Mouse (Mus musculus) hindbrain, embryonic 12.5 days (tissue): Measurements from ENCODE around the gene Dcbld1. TPM values are rescaled to one million over a fixed set of nuclear protein-coding genes. Genes with fewer than 3 reads are reported as not detected.
A peak's percentile ranks its signal among the peaks of the same experiment; 100 is the strongest.
"Not testable (repeated sequence)": the region's sequence is repeated elsewhere in the genome, so short reads cannot be mapped to it uniquely, and the experiment has no call there.

Experiments
- ATAC-seq: fragments of 200-750 bp; cut with Nextera tagmentation; 2 replicates; pipeline ENCODE4 v1.8.0; 2017; ENCODE audit warnings: moderate TSS enrichment; ENCODE audit not compliant: low FRiP score
- H3K27ac ChIP-seq: fragments of 300-500 bp; sonication (generic); 2 replicates; pipeline ENCODE4 v1.5.1; 2016; ENCODE audit warnings: mild to moderate bottlenecking
- H3K27me3 ChIP-seq: fragments of 300-500 bp; sonication (generic); 2 replicates; pipeline ENCODE4 v1.6.1; 2016; ENCODE audit warnings: mild to moderate bottlenecking
- H3K36me3 ChIP-seq: fragments of 300-500 bp; sonication (generic); 2 replicates; pipeline ENCODE4 v1.6.1; 2016; ENCODE audit warnings: mild to moderate bottlenecking
- H3K4me1 ChIP-seq: fragments of 300-500 bp; sonication (generic); 2 replicates; pipeline ENCODE4 v1.6.1; 2016
- H3K4me2 ChIP-seq: fragments of 300-500 bp; sonication (generic); replicated peaks from 2 replicates; pipeline ENCODE4 v1.6.1; 2016; ENCODE audit warnings: mild to moderate bottlenecking
- H3K4me3 ChIP-seq: fragments of 300-500 bp; sonication (generic); 2 replicates; pipeline ENCODE4 v1.5.1; 2016; ENCODE audit warnings: mild to moderate bottlenecking
- H3K9ac ChIP-seq: fragments of 300-500 bp; sonication (generic); 2 replicates; pipeline ENCODE4 v1.6.1; 2016; ENCODE audit warnings: mild to moderate bottlenecking, moderate library complexity
- H3K9me3 ChIP-seq: fragments of 300-500 bp; sonication (generic); replicated peaks from 2 replicates; pipeline ENCODE4 v1.6.1; 2016; ENCODE audit warnings: mild to moderate bottlenecking
- WGBS: fragments of 180-500 bp; shearing (Covaris S2); methylation state at CpG from one replicate; pipeline ENCODE4 v1.1.7; 2016; 5-methylcytosine and 5-hydroxymethylcytosine counted together
- polyA plus RNA-seq: library from polyadenylated mRNA; unstranded; fragments of >200 nt; fragmentation: Nextera tagmentation; extraction: Ambion mirVana; gene quantifications from 2 replicates; pipeline ENCODE4 v1.2.1, GENCODE M21; 2016

Gene Dcbld1
- polyA plus RNA-seq, 1 experiment from 2014 or later = 27.5 TPM

- no peak overlapping the region for H3K4me2 ChIP-seq
- no peaks in the 10 kb centered on the region for H3K4me1 ChIP-seq
- H3K4me3 ChIP-seq = no peak overlapping the region
- WGBS = 64% methylated on average over 5 of the region's 5 CpGs
- peak; percentile 54; the same call in 1 of the 2 replicates for ATAC-seq
- H3K27me3 ChIP-seq = no peaks in the 10 kb centered on the region
- no peak overlapping the region for H3K9ac ChIP-seq
- H3K27ac ChIP-seq = no peak overlapping the region
- H3K9me3 ChIP-seq = no peaks in the 10 kb centered on the region
- H3K36me3 ChIP-seq = 0 out of 2 replicates have a peak, but pooled peaks cover 3% of the 10 kb centered on the region
Observed at GRCm38 (mm10) chr10:52287852-52288533, 54.6 kb downstream of the Dcbld1 start.

GRCm38 (mm10) chr10:52289261-52289660 lies 55.8 kb downstream of the Dcbld1 start:
- 93% methylated on average over 3 of the region's 3 CpGs for WGBS
- Histone ChIP-seq H3K27me3 (no peaks in the 10 kb centered on the region), H3K36me3 (0 out of 2 replicates have a peak, but pooled peaks cover 3% of the 10 kb centered on the region), H3K4me2 (no peak overlapping the region), H3K9me3 (no peaks in the 10 kb centered on the region), H3K4me1 (no peaks in the 10 kb centered on the region), H3K9ac (no peak overlapping the region), H3K27ac (no peak overlapping the region), H3K4me3 (no peak overlapping the region)
- no peak for ATAC-seq

GRCm38 (mm10) chr10:52292391-52292790 lies 59.0 kb downstream of the Dcbld1 start:
- not testable (repeated sequence) for H3K27me3 ChIP-seq, H3K4me1 ChIP-seq, H3K9me3 ChIP-seq, H3K9ac ChIP-seq, H3K4me3 ChIP-seq, H3K27ac ChIP-seq, H3K36me3 ChIP-seq, H3K4me2 ChIP-seq
- 0 out of 2 replicates have a peak, but pooled peaks have one; percentile 35 for ATAC-seq
- WGBS = 79% methylated on average over 1 of the region's 1 CpGs

- Histone ChIP-seq H3K9me3 (no peaks in the 10 kb centered on the region), H3K9ac (no peak overlapping the region), H3K4me1 (no peaks in the 10 kb centered on the region), H3K4me2 (no peak overlapping the region), H3K27me3 (no peaks in the 10 kb centered on the region), H3K4me3 (no peak overlapping the region), H3K36me3 (no peaks in the 10 kb centered on the region), H3K27ac (no peak overlapping the region)
- no peak for ATAC-seq
- WGBS = 85% methylated on average over 4 of the region's 4 CpGs
Observed at GRCm38 (mm10) chr10:52293921-52294577, 60.6 kb downstream of the Dcbld1 start.

GRCm38 (mm10) chr10:52295934-52296333 lies 62.5 kb downstream of the Dcbld1 start:
- Histone ChIP-seq H3K4me3 (no peak overlapping the region), H3K4me2 (no peak overlapping the region), H3K36me3 (no peaks in the 10 kb centered on the region), H3K4me1 (no peaks in the 10 kb centered on the region), H3K9me3 (no peaks in the 10 kb centered on the region), H3K9ac (no peak overlapping the region), H3K27me3 (no peaks in the 10 kb centered on the region), H3K27ac (no peak overlapping the region)
- ATAC-seq = no peak
- 88% methylated on average over 2 of the region's 2 CpGs for WGBS

GRCm38 (mm10) chr10:52298568-52298967 lies 65.1 kb downstream of the Dcbld1 start:
- not testable (repeated sequence) for H3K9ac ChIP-seq, H3K27me3 ChIP-seq, H3K4me1 ChIP-seq, ATAC-seq, H3K27ac ChIP-seq, H3K4me2 ChIP-seq, H3K9me3 ChIP-seq, H3K4me3 ChIP-seq, H3K36me3 ChIP-seq

- H3K9me3 ChIP-seq = no peaks in the 10 kb centered on the region
- ATAC-seq = no peak
- no peak overlapping the region for H3K4me3 ChIP-seq
- H3K4me2 ChIP-seq = no peak overlapping the region
- H3K9ac ChIP-seq = no peak overlapping the region
- H3K36me3 ChIP-seq = no peaks in the 10 kb centered on the region
- 92% methylated on average over 4 of the region's 4 CpGs for WGBS
- H3K4me1 ChIP-seq = no peaks in the 10 kb centered on the region
- H3K27me3 ChIP-seq = no peaks in the 10 kb centered on the region
- no peak overlapping the region for H3K27ac ChIP-seq
Observed at GRCm38 (mm10) chr10:52301766-52302165, 68.3 kb downstream of the Dcbld1 start.

- no peak for ATAC-seq
- H3K9me3 ChIP-seq = no peaks in the 10 kb centered on the region
- H3K27me3 ChIP-seq = no peaks in the 10 kb centered on the region
- H3K4me3 ChIP-seq = no peak overlapping the region
- no peak overlapping the region for H3K9ac ChIP-seq
- no peak overlapping the region for H3K27ac ChIP-seq
- no peaks in the 10 kb centered on the region for H3K36me3 ChIP-seq
- H3K4me2 ChIP-seq = no peak overlapping the region
- no peaks in the 10 kb centered on the region for H3K4me1 ChIP-seq
Observed at GRCm38 (mm10) chr10:52302271-52302670, 68.9 kb downstream of the Dcbld1 start.

- Histone ChIP-seq H3K9me3 (no peaks in the 10 kb centered on the region), H3K27me3 (no peaks in the 10 kb centered on the region), H3K9ac (no peak overlapping the region), H3K27ac (no peak overlapping the region), H3K4me2 (no peak overlapping the region), H3K4me3 (no peak overlapping the region), H3K4me1 (no peaks in the 10 kb centered on the region), H3K36me3 (no peaks in the 10 kb centered on the region)
- 70% methylated on average over 7 of the region's 7 CpGs for WGBS
- ATAC-seq = no peak
Observed at GRCm38 (mm10) chr10:52304574-52304973, 71.2 kb downstream of the Dcbld1 start.

- Histone ChIP-seq H3K4me2 (no peak overlapping the region), H3K9me3 (no peaks in the 10 kb centered on the region), H3K9ac (no peak overlapping the region), H3K4me3 (no peak overlapping the region), H3K4me1 (no peaks in the 10 kb centered on the region), H3K27me3 (no peaks in the 10 kb centered on the region), H3K36me3 (no peaks in the 10 kb centered on the region), H3K27ac (no peak overlapping the region)
- no peak for ATAC-seq
- WGBS = 78% methylated on average over 8 of the region's 8 CpGs
Observed at GRCm38 (mm10) chr10:52309196-52309595, 75.8 kb downstream of the Dcbld1 start.

GRCm38 (mm10) chr10:52319506-52320286 lies 86.3 kb downstream of the Dcbld1 start:
- Histone ChIP-seq H3K9ac (no peak overlapping the region), H3K27ac (no peak overlapping the region), H3K4me1 (no peaks in the 10 kb centered on the region), H3K27me3 (no peaks in the 10 kb centered on the region), H3K9me3 (no peaks in the 10 kb centered on the region), H3K4me2 (no peak overlapping the region), H3K4me3 (no peak overlapping the region), H3K36me3 (peaks cover 12% of the 10 kb centered on the region)
- no peak for ATAC-seq
- WGBS = 94% methylated on average over 28 of the region's 28 CpGs

- ATAC-seq = no peak
- Histone ChIP-seq H3K9me3 (no peaks in the 10 kb centered on the region), H3K4me3 (no peak overlapping the region), H3K36me3 (peaks cover 12% of the 10 kb centered on the region), H3K27me3 (no peaks in the 10 kb centered on the region), H3K9ac (no peak overlapping the region), H3K4me1 (no peaks in the 10 kb centered on the region), H3K4me2 (no peak overlapping the region), H3K27ac (no peak overlapping the region)
- 92% methylated on average over 3 of the region's 3 CpGs for WGBS
Observed at GRCm38 (mm10) chr10:52321918-52322317, 88.5 kb downstream of the Dcbld1 start.
